Mouse (Mus musculus): Measurements from ENCODE around the gene Arhgap29. TPM values are rescaled to one million over a fixed set of nuclear protein-coding genes. Genes with fewer than 3 reads are reported as not detected.

Gene Arhgap29
- polyA plus RNA-seq, 1 experiment from 2014 or later, result 129 TPM

DNA sequence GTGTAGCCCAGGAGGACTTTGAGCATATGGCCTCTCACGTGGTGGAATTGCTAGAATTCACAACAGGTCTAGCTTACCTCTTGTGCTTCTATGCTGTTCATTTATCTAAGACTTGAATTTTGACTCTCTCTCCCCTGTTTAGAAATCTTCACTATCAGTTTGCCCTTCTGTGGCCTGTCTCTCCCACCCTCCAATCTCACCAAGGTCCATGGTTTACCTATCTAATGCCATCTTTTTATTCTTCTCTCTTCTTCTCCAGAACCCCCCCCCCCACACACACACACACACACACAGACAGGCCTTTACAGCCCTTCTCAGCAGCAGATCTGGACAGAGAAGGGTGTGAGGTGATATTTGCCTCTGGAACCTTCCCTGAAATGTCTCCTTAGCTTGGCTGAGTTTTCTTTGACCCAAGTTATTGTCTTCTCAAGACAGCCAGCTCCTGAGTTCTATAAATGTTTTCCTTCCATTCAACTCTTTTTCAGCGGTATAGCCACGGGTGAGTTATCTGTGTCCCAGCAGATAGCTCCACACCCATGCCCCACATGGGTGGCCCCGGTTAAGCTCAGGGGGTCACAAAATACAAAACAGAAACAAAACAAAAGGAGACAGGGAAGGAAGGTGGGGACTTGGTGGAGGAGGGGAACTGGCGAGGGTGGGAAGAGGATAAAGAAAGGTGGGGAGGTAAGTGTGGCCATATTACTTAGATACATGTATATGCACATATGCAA, 35.4 kb upstream of the Arhgap29 start:
- no peak for TF ChIP-seq CTCF (IDR thresholded peaks at IDR 0.05)
- CTCF ChIA-PET, result interaction anchor here (1.3 to 1.5 kb wide), 2 partner anchors 8 to 14 kb away, joined by 5 to 8 read pairs; no protein-coding TSS in a partner anchor
- no peak for ATAC-seq
- POLR2A ChIA-PET, result interaction anchor here (0.7 to 1.2 kb wide), 2 partner anchors 9 to 202 kb away, joined by 3 to 5 read pairs; no protein-coding TSS in a partner anchor
- in situ Hi-C loops (cut with MboI; ENCODE audit: low pct_unique_long_range_greater_than_20kb), result no loop called here
- no peak for DNase-seq (ENCODE audit: low read depth, low spot score)
- no peaks in the 10 kb centered on the region for H3K27me3 ChIP-seq

DNA sequence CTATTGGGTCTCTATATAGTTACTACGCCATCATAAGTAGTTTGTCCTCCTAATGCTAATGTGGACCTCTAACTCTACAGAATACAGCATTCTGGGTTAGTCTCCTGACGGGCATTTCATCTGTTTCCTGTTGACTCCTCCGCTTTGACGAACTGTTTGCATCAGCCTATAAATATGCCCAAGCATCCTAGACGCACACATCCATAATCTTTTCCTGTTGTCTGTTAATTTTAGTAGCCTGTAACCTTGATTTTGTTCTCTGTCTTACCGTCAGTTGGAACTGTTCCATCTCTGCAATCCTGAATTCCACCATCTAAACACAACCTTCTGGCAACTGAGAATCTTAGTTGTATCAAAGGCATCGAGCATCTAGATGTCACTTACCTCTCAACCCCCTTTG, 34.7 kb upstream of the Arhgap29 start:
- TF ChIP-seq CTCF (IDR thresholded peaks at IDR 0.05), result no peak
- no peak for ATAC-seq
- ChIA-PET CTCF (interaction anchor here (1.5 kb wide), 1 partner anchor 15 kb away, joined by 5 read pairs; no protein-coding TSS in a partner anchor), POLR2A (no interaction called here)
- in situ Hi-C loops (cut with MboI; ENCODE audit: low pct_unique_long_range_greater_than_20kb), result no loop called here
- DNase-seq (ENCODE audit: low read depth, low spot score), result no peak
- no peaks in the 10 kb centered on the region for H3K27me3 ChIP-seq

DNA sequence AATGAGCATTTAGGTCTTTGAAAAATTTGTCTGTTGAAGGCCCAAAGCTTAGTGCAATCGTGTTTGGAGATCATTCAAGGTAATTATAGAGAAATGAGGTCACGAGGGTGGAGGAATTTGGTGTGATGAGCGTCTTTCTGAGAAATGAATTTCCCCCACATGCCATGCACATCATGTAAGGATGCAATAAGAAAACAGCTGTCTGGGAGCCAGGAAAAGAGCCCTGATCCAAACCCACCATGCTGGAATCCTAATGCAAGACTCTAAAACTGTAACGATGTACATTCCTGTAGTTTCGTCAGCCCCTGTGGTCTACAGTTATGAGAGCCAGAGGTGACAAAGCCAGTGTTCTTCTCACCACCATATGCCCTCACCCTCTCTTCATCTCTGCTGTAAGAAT, 32.4 kb upstream of the Arhgap29 start:
- ChIA-PET CTCF (interaction anchor here (1.0 to 1.3 kb wide), 3 partner anchors 10 to 12 kb away, joined by 3 to 4 read pairs (median 4); no protein-coding TSS in a partner anchor), POLR2A (interaction anchor here (0.5 kb wide), 1 partner anchor 11 kb away, joined by 3 read pairs; no protein-coding TSS in a partner anchor)
- in situ Hi-C loops (cut with MboI; ENCODE audit: low pct_unique_long_range_greater_than_20kb), result no loop called here
- H3K27me3 ChIP-seq, result no peaks in the 10 kb centered on the region
- TF ChIP-seq CTCF (IDR thresholded peaks at IDR 0.05), result no peak
- ATAC-seq (no peak), DNase-seq (ENCODE audit: low read depth, low spot score) (no peak)

DNA sequence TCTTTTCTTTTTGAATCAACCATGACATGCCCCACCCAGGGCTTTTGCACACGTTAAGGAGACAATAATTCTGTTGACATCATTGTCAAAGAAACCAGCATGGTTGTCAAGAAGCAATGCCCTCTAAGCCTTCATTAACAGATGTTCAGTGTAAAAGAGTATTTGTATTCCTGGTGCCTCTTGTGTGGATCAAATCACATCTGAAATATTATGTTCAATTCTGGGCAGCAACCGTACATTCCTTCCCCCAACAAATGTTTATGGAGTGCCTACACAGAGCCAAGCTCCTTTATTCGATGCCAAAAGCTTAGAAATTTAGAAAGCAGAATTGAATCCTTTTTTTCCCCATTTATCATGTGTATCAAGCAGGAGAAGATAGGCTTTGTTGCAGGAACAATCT, 31.6 kb upstream of the Arhgap29 start:
- TF ChIP-seq CTCF (IDR thresholded peaks at IDR 0.05), result no peak
- no peak for DNase-seq (ENCODE audit: low read depth, low spot score)
- ChIA-PET POLR2A (interaction anchor here (0.5 kb wide), 1 partner anchor 11 kb away, joined by 3 read pairs; no protein-coding TSS in a partner anchor), CTCF (interaction anchor here (0.7 to 1.3 kb wide), 4 partner anchors 9 to 14 kb away, joined by 3 to 4 read pairs (median 4); no protein-coding TSS in a partner anchor)
- in situ Hi-C loops (cut with MboI; ENCODE audit: low pct_unique_long_range_greater_than_20kb), result no loop called here
- H3K27me3 ChIP-seq, result no peaks in the 10 kb centered on the region
- ATAC-seq, result no peak

DNA sequence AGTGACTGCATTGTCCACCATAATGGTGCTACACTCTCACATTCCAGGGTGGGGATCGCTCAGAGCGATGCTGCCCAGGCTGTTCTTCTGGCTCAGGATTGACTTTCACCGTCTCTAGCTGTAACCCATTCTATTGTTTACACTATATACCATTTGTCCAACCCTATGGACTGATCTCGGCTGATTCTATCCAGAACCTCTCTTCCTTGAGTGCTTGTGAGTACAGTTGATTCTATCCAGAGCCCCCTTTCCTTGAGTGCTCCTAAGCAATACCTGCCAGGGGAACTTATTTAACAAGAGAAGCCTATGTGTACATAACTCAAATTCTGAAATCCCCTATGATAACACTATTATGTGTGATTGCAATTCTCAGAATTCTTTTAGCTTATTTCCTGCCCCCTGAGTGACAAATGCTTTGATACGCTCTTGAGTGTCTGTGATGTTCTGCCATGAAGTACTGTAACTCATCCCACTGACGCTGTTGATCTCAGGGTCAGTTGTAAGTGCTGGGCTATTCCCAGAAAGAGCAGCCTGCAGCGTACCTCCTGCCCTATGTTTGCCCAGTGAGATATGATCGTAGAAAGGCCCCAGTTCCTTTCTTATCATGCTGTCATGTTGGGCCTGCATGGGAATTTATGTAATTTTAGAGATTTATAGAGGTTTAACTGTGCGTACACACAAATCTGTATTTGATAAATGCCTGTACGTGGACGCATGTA, 27.4 kb upstream of the Arhgap29 start:
- TF ChIP-seq CTCF (IDR thresholded peaks at IDR 0.05), result no peak
- CTCF ChIA-PET, result interaction anchor here (0.7 to 4.4 kb wide), 6 partner anchors 9 to 30 kb away, joined by 3 to 16 read pairs (median 4); no protein-coding TSS in a partner anchor
- DNase-seq (ENCODE audit: low read depth, low spot score) (no peak), ATAC-seq (no peak)
- H3K27me3 ChIP-seq, result no peaks in the 10 kb centered on the region
- in situ Hi-C loops (cut with MboI; ENCODE audit: low pct_unique_long_range_greater_than_20kb), result no loop called here
- POLR2A ChIA-PET, result no interaction called here

DNA sequence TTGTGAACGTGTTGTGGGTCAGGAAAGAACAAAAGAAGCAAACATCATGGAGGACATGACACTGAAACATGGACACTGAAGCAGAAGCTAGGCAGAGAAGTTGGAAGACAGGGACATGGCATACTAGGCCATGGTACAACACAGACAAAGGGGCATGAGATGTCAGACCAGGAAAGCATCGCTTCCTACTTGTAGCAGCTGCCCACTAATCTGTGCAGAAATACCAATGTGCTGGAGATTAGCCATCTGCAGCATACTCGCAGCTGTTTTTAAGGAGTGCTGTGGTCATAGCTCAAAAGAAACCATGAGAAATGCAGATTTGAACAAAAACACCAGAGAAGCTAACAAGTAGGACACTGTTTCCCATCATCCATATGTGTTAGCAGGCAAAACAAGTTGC, 24.7 kb upstream of the Arhgap29 start:
- CTCF ChIA-PET, result interaction anchor here (0.9 to 4.4 kb wide), 4 partner anchors 9 to 19 kb away, joined by 3 to 16 read pairs (median 4); no protein-coding TSS in a partner anchor

DNA sequence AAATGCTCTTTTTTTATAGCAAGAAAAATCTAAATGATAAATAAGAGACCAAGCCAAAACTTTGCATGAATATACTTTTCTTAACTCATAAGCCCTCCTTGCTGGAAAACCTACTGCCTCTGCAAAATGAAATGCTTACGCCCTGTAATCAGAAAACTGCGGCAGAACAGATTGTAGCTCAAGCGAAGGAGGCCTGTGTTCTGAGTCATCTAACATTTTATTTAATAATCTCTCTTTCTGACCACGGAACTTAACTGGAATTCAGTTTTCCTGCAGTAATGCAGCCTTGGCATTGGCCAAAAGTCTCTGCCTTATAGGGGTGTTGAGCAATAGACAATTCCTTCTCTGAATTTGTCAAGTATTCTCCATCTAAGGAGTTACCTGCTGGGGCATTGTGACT, 19.5 kb upstream of the Arhgap29 start:
- H3K27me3 ChIP-seq, result no peaks in the 10 kb centered on the region
- in situ Hi-C loops (cut with MboI; ENCODE audit: low pct_unique_long_range_greater_than_20kb), result no loop called here
- peak; percentile 63 for ATAC-seq
- CTCF ChIA-PET, result no interaction called here
- TF ChIP-seq CTCF (IDR thresholded peaks at IDR 0.05), result no peak
- peak; percentile 61 for DNase-seq (ENCODE audit: low read depth, low spot score)
- POLR2A ChIA-PET, result interaction anchor here (0.7 kb wide), 1 partner anchor 24 kb away, joined by 3 read pairs; no protein-coding TSS in a partner anchor

More for the DNA sequence above, 24.7 kb upstream of the Arhgap29 start:
- no peak for TF ChIP-seq CTCF (IDR thresholded peaks at IDR 0.05)
- no peaks in the 10 kb centered on the region for H3K27me3 ChIP-seq
- in situ Hi-C loops (cut with MboI; ENCODE audit: low pct_unique_long_range_greater_than_20kb), result no loop called here
- DNase-seq (ENCODE audit: low read depth, low spot score) (no peak), ATAC-seq (no peak)
- POLR2A ChIA-PET, result no interaction called here

DNA sequence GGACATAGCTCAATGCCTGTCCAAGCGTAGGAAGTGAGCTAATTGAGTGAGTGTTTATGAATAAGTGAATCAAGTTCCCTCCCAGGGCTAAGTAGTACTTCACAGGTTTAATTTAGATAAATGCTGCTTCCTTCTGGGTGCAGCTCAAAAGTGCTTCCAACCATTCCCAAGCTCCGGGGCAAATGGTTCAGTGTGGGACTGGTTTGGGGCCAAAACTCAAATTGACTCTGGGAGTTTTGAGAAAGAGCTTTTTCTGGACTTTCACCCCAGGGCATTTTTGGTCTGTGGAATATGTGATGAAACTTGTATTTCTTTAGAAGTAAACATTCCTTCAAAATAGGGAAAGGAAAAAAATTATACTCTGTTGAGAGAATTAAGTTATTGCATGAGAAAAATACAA, 16.1 kb upstream of the Arhgap29 start:
- H3K27me3 ChIP-seq, result no peaks in the 10 kb centered on the region
- ATAC-seq, result no peak
- POLR2A ChIA-PET, result interaction anchor here (1.3 kb wide), 1 partner anchor 9 kb away, joined by 4 read pairs; no protein-coding TSS in a partner anchor
- no peak for DNase-seq (ENCODE audit: low read depth, low spot score)
- no peak for TF ChIP-seq CTCF (IDR thresholded peaks at IDR 0.05)
- CTCF ChIA-PET, result interaction anchor here (0.7 to 3.5 kb wide), 14 partner anchors 9 to 376 kb away, joined by 3 to 9 read pairs (median 3); no protein-coding TSS in a partner anchor
- in situ Hi-C loops (cut with MboI; ENCODE audit: low pct_unique_long_range_greater_than_20kb), result no loop called here

DNA sequence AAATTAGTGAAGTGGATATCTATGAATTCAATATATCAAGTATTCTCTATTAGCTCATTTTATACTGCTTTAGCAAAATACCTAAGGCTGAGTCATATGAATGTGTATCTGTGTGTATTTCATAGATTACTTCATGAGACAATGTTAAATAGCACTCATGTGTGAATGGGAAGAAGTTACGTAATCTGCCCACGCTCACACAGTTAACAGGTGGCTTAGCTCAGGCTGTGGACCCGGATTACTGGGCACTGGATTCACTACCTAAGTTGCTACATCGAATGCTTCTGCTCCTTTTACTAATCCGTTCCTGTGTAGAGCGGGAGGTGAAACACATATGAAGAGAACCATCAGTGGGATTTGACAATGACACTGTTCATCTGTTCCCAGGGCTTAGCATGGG, 15.3 kb upstream of the Arhgap29 start:
- no peaks in the 10 kb centered on the region for H3K27me3 ChIP-seq
- ChIA-PET CTCF (interaction anchor here (1.0 to 3.5 kb wide), 9 partner anchors 11 to 52 kb away, joined by 3 to 9 read pairs (median 3); no protein-coding TSS in a partner anchor), POLR2A (interaction anchor here (1.5 kb wide), 1 partner anchor 16 kb away, joined by 5 read pairs; the partner anchor contains the start of gene Arhgap29)
- DNase-seq (ENCODE audit: low read depth, low spot score), result no peak
- no peak for ATAC-seq
- in situ Hi-C loops (cut with MboI; ENCODE audit: low pct_unique_long_range_greater_than_20kb), result no loop called here
- no peak for TF ChIP-seq CTCF (IDR thresholded peaks at IDR 0.05)

DNA sequence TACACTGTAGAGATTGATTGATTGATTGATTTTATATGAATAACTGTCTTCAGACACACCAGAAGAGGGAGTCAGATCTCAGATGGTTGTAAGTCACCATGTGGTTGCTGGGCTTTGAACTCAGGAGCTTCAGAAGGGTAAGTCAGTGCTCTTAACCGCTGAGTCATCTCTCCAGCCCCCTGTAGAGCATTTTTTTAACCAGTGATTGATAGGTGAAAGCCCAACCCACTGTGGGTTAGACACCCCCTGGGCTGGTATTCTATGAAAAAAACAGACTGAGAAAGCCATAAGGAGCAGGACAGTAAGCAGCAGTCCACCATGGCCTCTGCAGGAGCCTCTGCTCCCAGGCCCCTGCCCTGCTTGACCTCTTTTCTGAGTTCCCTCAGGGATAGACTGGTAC, 12.7 kb upstream of the Arhgap29 start:
- ChIA-PET POLR2A (no interaction called here), CTCF (interaction anchor here (2.3 kb wide), 1 partner anchor 21 kb away, joined by 7 read pairs; no protein-coding TSS in a partner anchor)
- no peak for TF ChIP-seq CTCF (IDR thresholded peaks at IDR 0.05)
- no peak for DNase-seq (ENCODE audit: low read depth, low spot score)
- H3K27me3 ChIP-seq, result no peaks in the 10 kb centered on the region
- in situ Hi-C loops (cut with MboI; ENCODE audit: low pct_unique_long_range_greater_than_20kb), result no loop called here
- no peak for ATAC-seq
